8 mouse cellular contexts compared by ENCODE assay signal in the genomic region with DNA sequence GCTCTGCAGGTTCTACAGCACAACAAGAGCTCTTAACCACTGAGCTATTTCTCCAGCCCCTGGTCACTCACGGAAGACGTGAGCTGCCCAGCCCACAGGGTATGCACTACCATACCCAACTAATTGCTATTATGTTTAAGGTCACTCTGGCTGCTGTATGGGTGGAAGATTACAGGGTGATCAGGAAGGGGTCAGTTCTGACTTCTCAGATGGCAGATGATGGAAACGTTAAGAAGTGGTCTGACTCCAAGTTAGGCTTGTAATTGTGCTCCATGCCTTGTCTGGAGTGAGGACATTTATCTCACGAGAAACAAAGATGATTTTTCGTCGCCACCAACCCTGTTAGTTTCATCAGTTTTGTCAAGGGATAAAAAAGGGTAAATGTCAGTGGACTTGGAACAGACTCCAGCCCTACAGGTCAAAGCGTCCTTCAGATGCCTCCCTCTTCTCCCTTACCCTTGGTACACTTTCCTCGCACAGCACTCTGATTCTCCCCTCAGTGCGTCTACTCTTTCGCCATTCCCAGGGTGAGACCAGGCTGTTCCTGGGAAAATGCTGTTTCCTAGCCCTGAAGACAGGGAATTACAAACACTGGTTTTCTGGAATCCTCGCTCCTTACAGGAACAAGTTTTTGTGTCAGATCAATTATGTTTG. TPM values are rescaled to one million over a fixed set of nuclear protein-coding genes. Genes with fewer than 3 reads are reported as not detected.
DNase-seq lines count a peak whose midpoint lies in the region; ATAC-seq and TF ChIP-seq lines count a peak whose summit lies in the region.

No protein-coding gene starts in this region.

- peak overlapping the region; percentile 70 for H3K4me2 ChIP-seq in lung, embryonic 14.5 days
- peak overlapping the region; percentile 54 for H3K4me2 ChIP-seq in embryonic facial prominence, embryonic 11.5 days (ENCODE audit: low read depth, low read length)
- H3K4me2 ChIP-seq in hindbrain, postnatal 0 days (ENCODE audit: low read depth, low read length): peak overlapping the region; percentile 71
- H3K4me2 ChIP-seq in midbrain, postnatal 0 days (ENCODE audit: low read depth, low read length, poor library complexity, severe bottlenecking): peak overlapping the region; percentile 75

- H3K9ac ChIP-seq in lung, embryonic 14.5 days: peak overlapping the region; percentile 74
- peak overlapping the region; percentile 52 for H3K9ac ChIP-seq in embryonic facial prominence, embryonic 11.5 days (replicated peaks; ENCODE audit: low read length)
- H3K9ac ChIP-seq in hindbrain, postnatal 0 days (replicated peaks; ENCODE audit: low read length): peak overlapping the region; percentile 61; the same call in 1 of the 2 replicates
- peak overlapping the region; percentile 77; the same call in 1 of the 2 replicates for H3K9ac ChIP-seq in midbrain, postnatal 0 days (replicated peaks; ENCODE audit: low read length, poor library complexity, severe bottlenecking)

- no peak for TF ChIP-seq CTCF in lung, embryonic 14.5 days (IDR thresholded peaks at IDR 0.05; ENCODE audit: low read depth)
- TF ChIP-seq CTCF in hindbrain, postnatal 0 days (IDR thresholded peaks at IDR 0.05; ENCODE audit: low read depth): no peak
- TF ChIP-seq CTCF in midbrain, postnatal 0 days (IDR thresholded peaks at IDR 0.05): no peak

- no peak for ATAC-seq in lung, embryonic 14.5 days (ENCODE audit: insufficient read depth)
- ATAC-seq in embryonic facial prominence, embryonic 11.5 days (replicated peaks; ENCODE audit: insufficient number of reproducible peaks, low FRiP score, low TSS enrichment, low read depth): peak; percentile 19; the same call in 1 of the 2 replicates
- peak; percentile 37; the same call in 1 of the 2 replicates for ATAC-seq in hindbrain, postnatal 0 days
- 0 out of 2 replicates have a peak, but pooled peaks have one; percentile 20 for ATAC-seq in midbrain, postnatal 0 days (ENCODE audit: low FRiP score)

- no peaks in the 10 kb centered on the region for H3K9me3 ChIP-seq in lung, embryonic 14.5 days (ENCODE audit: low read depth, low read length)
- no peaks in the 10 kb centered on the region for H3K9me3 ChIP-seq in embryonic facial prominence, embryonic 11.5 days (replicated peaks; ENCODE audit: control insufficient read depth, low read length)
- H3K9me3 ChIP-seq in hindbrain, postnatal 0 days (ENCODE audit: low read length): no peaks in the 10 kb centered on the region
- H3K9me3 ChIP-seq in midbrain, postnatal 0 days (ENCODE audit: low read length): no peaks in the 10 kb centered on the region

- H3K36me3 ChIP-seq in lung, embryonic 14.5 days (ENCODE audit: insufficient read depth): 0 out of 2 replicates have a peak, but pooled peaks cover 11% of the 10 kb centered on the region
- H3K36me3 ChIP-seq in embryonic facial prominence, embryonic 11.5 days (replicated peaks; ENCODE audit: control insufficient read depth, insufficient read depth, low read depth, low read length): no peaks in the 10 kb centered on the region
- no peaks in the 10 kb centered on the region for H3K36me3 ChIP-seq in hindbrain, postnatal 0 days (ENCODE audit: insufficient read depth, low read length)
- H3K36me3 ChIP-seq in midbrain, postnatal 0 days (ENCODE audit: insufficient read depth, low read length): peaks cover 11% of the 10 kb centered on the region; the same call in 1 of the 2 replicates

- DNase-seq in lung, embryonic 14.5 days: no peak
- no peak for DNase-seq in lung, postnatal 4 days
- peak; percentile 40 for DNase-seq in embryonic facial prominence, embryonic 11.5 days (ENCODE audit: low spot score)
- no peak for DNase-seq in hindbrain, postnatal 0 days (ENCODE audit: low spot score)
- no peak for DNase-seq in midbrain, postnatal 0 days (ENCODE audit: low spot score)
- DNase-seq in frontal cortex, postnatal 10 days (ENCODE audit: low spot score in 2 of 2): no peak
- DNase-seq in layer of hippocampus, adult 11-12 months (ENCODE audit: low spot score): no peak
- no peak for DNase-seq in left cerebral cortex, adult 11 months (ENCODE audit: low spot score)

- 16% methylated on average over 11 of the region's 11 CpGs for WGBS in lung, embryonic 14.5 days
- 11% methylated on average over 11 of the region's 11 CpGs for WGBS in embryonic facial prominence, embryonic 11.5 days
- WGBS in hindbrain, postnatal 0 days: 17% methylated on average over 11 of the region's 11 CpGs
- WGBS in midbrain, postnatal 0 days: 21% methylated on average over 11 of the region's 11 CpGs

- H3K27me3 ChIP-seq in lung, embryonic 14.5 days (ENCODE audit: insufficient read depth, low read length): no peaks in the 10 kb centered on the region
- no peaks in the 10 kb centered on the region for H3K27me3 ChIP-seq in embryonic facial prominence, embryonic 11.5 days (ENCODE audit: control insufficient read depth, insufficient read depth, low read length)
- H3K27me3 ChIP-seq in hindbrain, postnatal 0 days (ENCODE audit: insufficient read depth, low read length): no peaks in the 10 kb centered on the region
- H3K27me3 ChIP-seq in midbrain, postnatal 0 days (ENCODE audit: insufficient read depth, low read length): no peaks in the 10 kb centered on the region

- H3K4me3 ChIP-seq in lung, embryonic 14.5 days (ENCODE audit: low read depth, low read length): peak overlapping the region; percentile 63
- peak overlapping the region; percentile 53 for H3K4me3 ChIP-seq in embryonic facial prominence, embryonic 11.5 days (ENCODE audit: low read depth, low read length)
- peak overlapping the region; percentile 75 for H3K4me3 ChIP-seq in hindbrain, postnatal 0 days (ENCODE audit: low read length)
- peak overlapping the region; percentile 79 for H3K4me3 ChIP-seq in midbrain, postnatal 0 days (ENCODE audit: low read depth, low read length)

- H3K27ac ChIP-seq in lung, embryonic 14.5 days (ENCODE audit: low read depth): peak overlapping the region; percentile 76; the same call in 1 of the 2 replicates
- H3K27ac ChIP-seq in embryonic facial prominence, embryonic 11.5 days (replicated peaks; ENCODE audit: low read depth, low read length): no peak overlapping the region
- H3K27ac ChIP-seq in hindbrain, postnatal 0 days: peak overlapping the region; percentile 22; the same call in 1 of the 2 replicates
- H3K27ac ChIP-seq in midbrain, postnatal 0 days (ENCODE audit: low read depth, low read length): no peak overlapping the region

- no peaks in the 10 kb centered on the region; the same call in 1 of the 2 replicates for H3K4me1 ChIP-seq in lung, embryonic 14.5 days (ENCODE audit: insufficient read depth)
- H3K4me1 ChIP-seq in embryonic facial prominence, embryonic 11.5 days (ENCODE audit: control insufficient read depth, insufficient read depth, low read length): peaks cover 2% of the 10 kb centered on the region; the same call in 1 of the 2 replicates
- H3K4me1 ChIP-seq in hindbrain, postnatal 0 days (ENCODE audit: insufficient read depth, low read length): peaks cover 5% of the 10 kb centered on the region; the same call in 1 of the 2 replicates
- H3K4me1 ChIP-seq in midbrain, postnatal 0 days (ENCODE audit: insufficient read depth, low read length): peaks cover 4% of the 10 kb centered on the region; the same call in 1 of the 2 replicates

RNA-seq across cellular contexts. Expression of a gene that starts 0.6 kb away (rescaled TPM):
- 51.3 and 54.2 TPM in 2 replicates for polyA plus RNA-seq in lung, embryonic 14.5 days (2014; fragmentation: Nextera tagmentation; extraction: Ambion mirVana)
- 34.6 and 35.6 TPM in 2 replicates for polyA plus RNA-seq in embryonic facial prominence, embryonic 11.5 days (2014; fragmentation: Nextera tagmentation; extraction: Ambion mirVana)
- total RNA-seq in hindbrain, postnatal 0 days (2014; rRNA removed): 6.8 and 9.3 TPM in 2 replicates
- 26.5 and 33.4 TPM in 2 replicates for polyA plus RNA-seq in hindbrain, postnatal 0 days (2015; fragmentation: Nextera tagmentation; extraction: Ambion mirVana)
- total RNA-seq in midbrain, postnatal 0 days (2014; rRNA removed): 9.4 and 12.1 TPM in 2 replicates
- 29.4 and 30.6 TPM in 2 replicates for polyA plus RNA-seq in midbrain, postnatal 0 days (2015; fragmentation: Nextera tagmentation; extraction: Ambion mirVana)

Comparison
In these comparisons a context has a peak if more than half of its experiments do, and no peak if none do; other contexts are left out.
1. H3K27ac ChIP-seq: peak in lung, embryonic 14.5 days (single experiment) and hindbrain, postnatal 0 days (single experiment); none in embryonic facial prominence, embryonic 11.5 days (single experiment) and midbrain, postnatal 0 days (single experiment).
2. Peak in every context shown above with its lines, with median percentiles within 50 percentile points of each other: H3K4me2 ChIP-seq, H3K4me3 ChIP-seq and H3K9ac ChIP-seq.